Mouse (Mus musculus) hindbrain, embryonic 16.5 days (tissue): ENCODE results near the gene Fam43a. TPM values are rescaled to one million over a fixed set of nuclear protein-coding genes. Genes with fewer than 3 reads are reported as not detected.

Experiments used
- ATAC-seq: fragments of 200-750 bp; cut with Nextera tagmentation; 2 replicates; pipeline ENCODE4 v1.8.0; 2017; ENCODE audit warnings: moderate TSS enrichment, moderate library complexity
- H3K27ac ChIP-seq: fragments of 300-500 bp; sonication (generic); 2 replicates; pipeline ENCODE4 v1.5.1; 2014; ENCODE audit warnings: low read depth, mild to moderate bottlenecking, control low read depth, low read length, moderate library complexity
- H3K27me3 ChIP-seq: fragments of 300-500 bp; sonication (generic); replicated peaks from 2 replicates; pipeline ENCODE4 v1.6.1; 2014; ENCODE audit warnings: low read length; ENCODE audit not compliant: control insufficient read depth, insufficient read depth
- H3K36me3 ChIP-seq: fragments of 300-500 bp; sonication (generic); 2 replicates; pipeline ENCODE4 v1.6.1; 2014; ENCODE audit warnings: mild to moderate bottlenecking, low read length, moderate library complexity, mixed read lengths; ENCODE audit not compliant: control insufficient read depth, insufficient read depth
- H3K4me1 ChIP-seq: fragments of 300-500 bp; sonication (generic); 2 replicates; pipeline ENCODE4 v1.6.1; 2014; ENCODE audit warnings: low read depth, low read length; ENCODE audit not compliant: control insufficient read depth, insufficient read depth
- H3K4me2 ChIP-seq: fragments of 300-500 bp; sonication (generic); 2 replicates; pipeline ENCODE4 v1.6.1; 2014; ENCODE audit warnings: mild to moderate bottlenecking, low read length, control low read depth, moderate library complexity
- H3K4me3 ChIP-seq: fragments of 300-500 bp; sonication (generic); 2 replicates; pipeline ENCODE4 v1.5.1; 2014; ENCODE audit warnings: mild to moderate bottlenecking, low read length, control low read depth, moderate library complexity
- H3K9ac ChIP-seq: fragments of 300-500 bp; sonication (generic); 2 replicates; pipeline ENCODE4 v1.6.1; 2014; ENCODE audit warnings: low read depth, mild to moderate bottlenecking, control low read depth, low read length, moderate library complexity
- H3K9me3 ChIP-seq: fragments of 300-500 bp; sonication (generic); 2 replicates; pipeline ENCODE4 v1.6.1; 2014; ENCODE audit warnings: mild to moderate bottlenecking, low read length, moderate library complexity; ENCODE audit not compliant: control insufficient read depth
- WGBS: fragments of 180-500 bp; shearing (Covaris S2); extraction: QIAGEN DNeasy Blood & Tissue Kit; methylation state at CpG from one replicate; pipeline ENCODE4 v1.1.7; 2014; 5-methylcytosine and 5-hydroxymethylcytosine counted together
- polyA plus RNA-seq: library from polyadenylated mRNA; unstranded; fragments of >200 nt; fragmentation: Nextera tagmentation; extraction: Ambion mirVana; gene quantifications from 2 replicates; pipeline ENCODE4 v1.2.1, GENCODE M21; 2015

Gene Fam43a
- polyA plus RNA-seq, 1 experiment from 2014 or later = 18.3 TPM

DNA sequence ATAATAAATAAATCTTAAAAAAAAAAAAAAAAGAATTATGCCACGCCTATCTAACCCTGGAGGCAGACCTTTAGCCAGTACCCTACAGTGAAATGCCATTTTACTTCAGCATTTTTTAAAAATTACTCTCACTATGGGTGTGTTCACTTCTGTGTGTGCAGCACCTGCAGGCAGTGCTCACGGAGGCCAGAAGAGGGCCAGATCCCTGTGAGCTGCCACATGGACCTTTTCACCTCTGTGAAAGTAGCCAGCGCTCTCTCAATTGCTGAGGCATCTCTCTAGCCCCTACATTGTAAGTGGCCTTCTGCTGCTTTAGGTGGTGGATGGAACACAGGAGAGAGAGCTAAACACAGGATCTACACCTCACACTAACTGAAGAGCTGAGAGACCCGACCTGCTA, 29.4 kb upstream of the Fam43a start:
- H3K9me3 ChIP-seq = no peaks in the 10 kb centered on the region
- no peak for ATAC-seq
- WGBS = 92% methylated on average over 4 of the region's 4 CpGs

DNA sequence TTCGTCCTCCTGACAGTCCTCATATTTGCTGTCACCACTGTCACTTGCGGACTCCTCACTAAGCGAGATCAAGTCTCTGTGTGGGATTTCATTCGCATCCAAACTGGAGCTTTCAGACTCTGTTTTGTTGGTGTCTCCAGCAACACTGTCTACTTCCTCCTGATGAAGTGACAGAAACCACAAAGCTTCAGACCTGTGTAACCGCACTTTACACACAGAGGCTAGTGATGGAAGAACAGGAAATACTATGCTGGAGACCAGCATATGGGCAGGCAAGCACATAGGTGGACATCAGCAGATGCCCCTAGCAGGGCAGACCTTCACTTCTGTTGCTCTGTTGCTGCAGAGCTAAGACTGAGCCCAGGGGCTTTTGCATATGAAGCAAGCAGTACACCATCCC, 28.1 kb upstream of the Fam43a start:
- H3K4me1 ChIP-seq = no peaks in the 10 kb centered on the region
- no peak overlapping the region for H3K27ac ChIP-seq
- ATAC-seq = no peak
- no peaks in the 10 kb centered on the region for H3K9me3 ChIP-seq
- 94% methylated on average over 5 of the region's 5 CpGs for WGBS
- H3K4me2 ChIP-seq = no peak overlapping the region
- no peak overlapping the region for H3K9ac ChIP-seq
- no peaks in the 10 kb centered on the region for H3K27me3 ChIP-seq
- peaks cover 64% of the 10 kb centered on the region for H3K36me3 ChIP-seq
- no peak overlapping the region for H3K4me3 ChIP-seq

More for the DNA sequence above, 29.4 kb upstream of the Fam43a start:
- H3K9ac ChIP-seq = no peak overlapping the region
- no peak overlapping the region for H3K4me2 ChIP-seq
- H3K27me3 ChIP-seq = no peaks in the 10 kb centered on the region
- no peaks in the 10 kb centered on the region for H3K4me1 ChIP-seq
- H3K4me3 ChIP-seq = no peak overlapping the region
- peaks cover 61% of the 10 kb centered on the region for H3K36me3 ChIP-seq
- H3K27ac ChIP-seq = no peak overlapping the region

DNA sequence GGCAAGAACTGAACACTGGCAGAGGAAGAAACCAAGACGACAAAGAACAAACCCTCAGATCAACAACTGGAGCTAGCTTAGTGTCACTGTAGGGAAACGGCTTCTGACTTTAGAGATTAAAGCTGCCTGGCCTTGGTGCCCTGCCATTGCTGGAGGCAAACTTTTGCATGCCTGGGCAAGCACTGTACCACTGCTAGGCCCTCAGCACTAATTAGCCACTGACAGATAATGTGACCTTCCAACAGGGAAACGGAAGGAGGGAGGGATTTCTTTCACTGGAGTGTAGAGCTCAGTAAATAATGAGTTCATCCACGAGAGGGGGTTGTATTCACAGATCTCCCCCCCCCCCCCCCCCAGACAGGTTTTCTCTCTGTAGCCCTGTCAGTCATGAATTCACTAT, 27.3 kb upstream of the Fam43a start:
- H3K4me2 ChIP-seq = no peak overlapping the region
- ATAC-seq = no peak
- no peaks in the 10 kb centered on the region for H3K4me1 ChIP-seq
- H3K9ac ChIP-seq = no peak overlapping the region
- H3K9me3 ChIP-seq = no peaks in the 10 kb centered on the region
- 58% methylated on average over 4 of the region's 4 CpGs for WGBS
- peaks cover 66% of the 10 kb centered on the region for H3K36me3 ChIP-seq
- H3K27ac ChIP-seq = no peak overlapping the region
- no peaks in the 10 kb centered on the region for H3K27me3 ChIP-seq
- no peak overlapping the region for H3K4me3 ChIP-seq

DNA sequence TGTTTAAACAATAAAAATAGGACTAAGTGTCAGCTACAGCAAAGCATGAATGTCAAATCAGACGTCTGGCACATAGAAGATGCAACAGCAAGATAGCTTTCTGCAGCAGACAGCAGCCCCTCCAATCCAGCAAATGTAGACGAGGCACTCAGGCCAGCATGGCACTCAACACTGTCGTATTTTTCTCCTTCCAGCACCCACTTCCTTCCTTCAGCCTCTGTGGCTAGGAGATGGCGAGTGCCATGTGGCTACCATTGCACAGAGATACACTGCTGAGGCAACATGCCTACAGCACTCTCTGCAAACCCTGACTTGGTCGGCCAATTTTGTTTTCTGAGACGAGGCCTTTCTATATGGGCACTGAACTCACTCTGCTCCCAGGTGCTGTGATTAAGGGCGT, 23.7 kb upstream of the Fam43a start:
- H3K9me3 ChIP-seq = no peaks in the 10 kb centered on the region
- H3K4me2 ChIP-seq = no peak overlapping the region
- H3K27me3 ChIP-seq = no peaks in the 10 kb centered on the region
- WGBS = 84% methylated on average over 7 of the region's 7 CpGs
- no peaks in the 10 kb centered on the region for H3K4me1 ChIP-seq
- peaks cover 58% of the 10 kb centered on the region for H3K36me3 ChIP-seq
- H3K4me3 ChIP-seq = no peak overlapping the region
- H3K27ac ChIP-seq = no peak overlapping the region
- H3K9ac ChIP-seq = no peak overlapping the region
- ATAC-seq = no peak

DNA sequence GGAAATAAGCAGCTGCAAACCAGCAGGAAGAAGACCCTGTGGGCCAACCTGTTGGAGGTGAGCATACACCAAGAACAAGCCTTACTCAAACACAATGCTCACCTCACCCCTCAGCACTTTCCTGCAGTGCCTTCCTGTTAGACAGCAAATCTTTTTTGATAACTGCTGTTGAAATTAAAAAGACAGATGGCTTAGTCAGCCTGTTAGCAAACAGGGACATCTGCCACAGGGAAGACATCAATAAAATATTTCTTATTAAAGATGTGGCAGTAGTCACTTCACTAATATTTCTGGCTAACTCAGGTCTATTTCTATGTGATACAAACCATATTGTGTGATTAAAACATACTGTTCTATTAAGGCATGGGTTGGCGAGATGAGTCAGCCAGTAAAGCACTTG, 23.1 kb upstream of the Fam43a start:
- Histone ChIP-seq H3K9ac (no peak overlapping the region), H3K27ac (no peak overlapping the region), H3K27me3 (no peaks in the 10 kb centered on the region), H3K4me3 (no peak overlapping the region), H3K4me1 (no peaks in the 10 kb centered on the region), H3K36me3 (peaks cover 54% of the 10 kb centered on the region), H3K9me3 (no peaks in the 10 kb centered on the region), H3K4me2 (no peak overlapping the region)
- 96% methylated on average over 1 of the region's 1 CpGs for WGBS
- no peak for ATAC-seq

DNA sequence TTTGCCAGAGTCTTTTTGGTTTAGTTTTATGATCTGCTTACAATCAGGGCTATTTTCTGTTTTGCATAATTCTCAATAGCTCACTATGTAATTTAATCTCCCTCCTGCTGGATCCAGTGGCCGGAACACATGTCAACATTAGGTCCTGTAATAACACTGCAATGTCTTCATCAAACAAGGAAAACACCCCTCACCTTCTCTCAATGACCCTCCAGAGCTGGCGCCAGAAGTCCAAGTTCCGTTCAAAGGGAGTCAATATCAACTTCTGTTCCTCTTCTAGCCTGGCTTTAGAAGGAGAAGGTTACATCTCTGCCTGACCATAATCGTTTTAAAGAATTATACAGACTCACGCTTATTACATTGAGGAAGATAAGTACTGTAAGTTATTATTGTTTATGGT, 18.8 kb upstream of the Fam43a start:
- H3K4me1 ChIP-seq = no peaks in the 10 kb centered on the region
- H3K4me2 ChIP-seq = no peak overlapping the region
- no peak for ATAC-seq
- H3K9ac ChIP-seq = no peak overlapping the region
- no peak overlapping the region for H3K4me3 ChIP-seq
- no peaks in the 10 kb centered on the region; the same call in 1 of the 2 replicates for H3K9me3 ChIP-seq
- no peak overlapping the region for H3K27ac ChIP-seq
- 93% methylated on average over 5 of the region's 5 CpGs for WGBS
- peaks cover 59% of the 10 kb centered on the region for H3K36me3 ChIP-seq
- H3K27me3 ChIP-seq = no peaks in the 10 kb centered on the region

DNA sequence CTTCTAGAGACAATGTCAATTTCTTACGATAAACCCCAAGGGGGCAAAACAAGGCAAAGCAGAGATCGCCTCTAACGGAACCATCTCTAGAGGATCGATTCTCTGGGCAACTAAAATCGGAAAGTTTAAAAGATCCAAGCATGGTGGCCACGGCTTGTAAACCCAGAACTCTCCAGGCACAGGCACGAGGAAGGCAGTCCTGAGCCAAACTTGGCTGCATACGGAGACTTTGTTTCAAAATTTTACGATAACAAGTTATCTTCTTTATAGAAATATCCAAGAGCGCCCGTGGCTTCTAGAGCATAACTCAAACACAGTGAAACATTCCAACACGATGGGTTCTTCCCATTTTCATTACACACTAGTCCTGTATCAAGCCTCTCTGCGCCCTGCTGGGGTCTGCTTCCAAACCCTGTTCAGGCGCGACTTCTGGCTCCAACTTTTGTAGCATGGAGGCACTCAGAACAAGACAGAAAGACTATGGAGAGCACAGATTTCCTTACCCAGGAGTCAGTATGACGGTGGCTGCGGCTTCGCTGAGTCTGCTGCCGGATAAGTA, 12.5 kb upstream of the Fam43a start:
- Histone ChIP-seq H3K27ac (peak overlapping the region; percentile 62; the same call in 1 of the 2 replicates), H3K36me3 (peaks cover 18% of the 10 kb centered on the region), H3K4me2 (peak overlapping the region; percentile 98), H3K27me3 (no peaks in the 10 kb centered on the region), H3K4me1 (peaks cover 8% of the 10 kb centered on the region), H3K4me3 (peak overlapping the region; percentile 89), H3K9me3 (no peaks in the 10 kb centered on the region; the same call in 1 of the 2 replicates), H3K9ac (peak overlapping the region; percentile 77)
- no peak; the same call in 1 of the 2 replicates for ATAC-seq
- WGBS = 3% methylated on average over 19 of the region's 19 CpGs

DNA sequence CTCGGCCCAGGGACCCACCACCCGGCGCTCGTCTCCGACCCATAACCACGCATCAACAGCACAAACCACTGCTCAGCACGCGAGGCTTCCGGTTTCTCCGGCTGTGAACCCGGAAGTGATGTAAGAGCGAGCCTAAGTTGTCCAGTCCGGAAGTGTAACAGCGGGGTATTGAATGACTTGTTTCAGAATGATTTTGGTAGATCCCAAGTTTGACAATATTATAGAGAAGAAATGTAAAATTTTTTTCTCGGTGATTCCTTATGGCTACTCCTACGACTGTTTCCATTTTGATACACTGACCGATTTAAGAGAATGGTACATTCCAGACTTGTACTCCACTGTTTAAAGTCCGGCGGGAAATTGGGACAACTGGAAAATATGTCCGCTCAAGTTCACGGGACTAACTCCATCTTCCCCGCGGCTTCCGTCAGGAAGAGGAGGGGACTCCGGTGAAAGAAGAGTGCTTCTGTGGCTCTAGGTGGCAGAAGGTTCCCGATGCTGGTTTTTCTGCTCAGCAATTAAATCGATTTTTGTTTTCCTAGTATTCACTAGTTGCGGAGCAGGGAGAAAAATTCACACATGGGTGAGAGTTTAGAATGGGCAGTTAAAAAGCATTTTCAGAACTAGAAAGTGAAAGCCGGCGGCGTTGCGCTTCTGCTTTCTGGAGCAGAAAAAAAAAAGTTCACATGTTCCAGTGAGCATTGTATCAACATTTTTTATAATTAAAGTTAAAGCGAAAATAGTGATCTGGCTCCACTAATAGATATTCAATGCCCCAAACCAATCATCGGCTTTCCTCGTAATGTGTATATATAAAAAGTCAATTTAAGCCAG, 11.8 kb upstream of the Fam43a start, which contains the start of gene Lsg1:
TSS of gene Lsg1 (minus strand) at position 99 of the 834 bp plus-strand sequence.
- Histone ChIP-seq H3K4me1 (peaks cover 8% of the 10 kb centered on the region), H3K9me3 (no peaks in the 10 kb centered on the region), H3K36me3 (peaks cover 12% of the 10 kb centered on the region), H3K4me2 (peak within 1 kb of the TSS; percentile 98), H3K9ac (peak within 1 kb of the TSS; percentile 77), H3K4me3 (peak within 1 kb of the TSS; percentile 89), H3K27me3 (no peaks in the 10 kb centered on the region), H3K27ac (peak within 1 kb of the TSS; percentile 62; the same call in 1 of the 2 replicates)
- ATAC-seq = peak; percentile 97
- 3% methylated on average over 35 of the region's 35 CpGs for WGBS
